Mouse (Mus musculus): Measurements from ENCODE around the gene Stx17.

DNA sequence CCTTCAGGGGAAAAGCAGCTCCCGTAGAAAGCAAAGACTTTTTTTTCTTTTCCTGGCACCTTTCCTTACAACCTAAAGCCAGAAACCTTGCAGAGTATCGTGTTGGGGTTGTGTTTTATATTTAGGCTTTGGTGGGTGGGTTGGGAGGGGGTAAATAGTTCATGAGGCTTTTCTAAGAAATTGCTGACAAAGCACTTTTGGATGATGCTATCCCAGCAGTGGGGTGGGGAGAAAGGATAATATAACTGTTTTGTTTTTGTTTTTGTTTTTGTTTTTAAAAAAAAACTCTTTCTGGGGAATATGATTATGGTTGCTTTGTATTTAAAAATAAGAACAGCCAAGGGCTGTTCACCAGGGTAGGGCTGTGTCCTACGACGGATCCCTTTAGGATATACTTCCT is 41.3 kb upstream of the Stx17 start:
- TF ChIP-seq POLR2A (IDR thresholded peaks at IDR 0.05; ENCODE audit: low read depth, low read length) (no peak), CTCF (conservative IDR thresholded peaks at IDR 0.05 in 1 of 2, IDR thresholded peaks at IDR 0.05 in 1 of 2; ENCODE audit: low read depth in 2 of 2, low read length in 2 of 2) (no peak), ZNF384 (IDR thresholded peaks at IDR 0.05; ENCODE audit: low read depth, low read length) (no peak), POLR2AphosphoS2 (IDR thresholded peaks at IDR 0.05; ENCODE audit: low read depth, low read length) (no peak)

All from CH12.LX (cell line).